ENCODE assay signal across 20 mouse cellular contexts in genomic region chr17:6986118-6986517, GRCm38 (mm10). TPM values are rescaled to one million over a fixed set of nuclear protein-coding genes. Genes with fewer than 3 reads are reported as not detected.
A peak's percentile ranks its signal among the peaks of the same experiment; 100 is the strongest.
DNase-seq lines count a peak whose midpoint lies in the region; ATAC-seq lines count a peak whose summit lies in the region.
"Not testable (repeated sequence)": the region's sequence is repeated elsewhere in the genome, so short reads cannot be mapped to it uniquely, and the experiment has no call there.
"Had no signal": no experiment of that assay in that cellular context is flagged by ENCODE, and none has a peak within 500 bp of the region (broad histone marks: within the 10 kb centered on the region; RNA-seq: fewer than 3 reads in every experiment).

No protein-coding gene starts in this region.

- not testable (repeated sequence) for H3K27me3 ChIP-seq in hindbrain, embryonic 15.5 days

- not testable (repeated sequence) for H3K36me3 ChIP-seq in hindbrain, embryonic 15.5 days

- H3K4me2 ChIP-seq in hindbrain, embryonic 15.5 days, result not testable (repeated sequence)

- WGBS in hindbrain, embryonic 15.5 days, result 98% methylated on average over 1 of the region's 1 CpGs

- H3K4me1 ChIP-seq in hindbrain, embryonic 15.5 days (replicated peaks), result not testable (repeated sequence)

- H3K9ac ChIP-seq in hindbrain, embryonic 15.5 days, result not testable (repeated sequence)

- not testable (repeated sequence) for H3K9me3 ChIP-seq in hindbrain, embryonic 15.5 days

- peak; percentile 24 for DNase-seq in 416B (ENCODE audit: low read depth)

- 0 out of 2 replicates have a peak, but pooled peaks have one; percentile 36 for ATAC-seq in common myeloid progenitor, adult 5-6 weeks (replicated peaks; ENCODE audit: low read depth, poor library complexity, severe bottlenecking)
- peak; percentile 23; the same call in 1 of the 2 replicates for ATAC-seq in hindbrain, embryonic 15.5 days (ENCODE audit: low FRiP score, low read depth)
- ATAC-seq in megakaryocyte, adult 5-6 weeks (ENCODE audit: poor library complexity, severe bottlenecking), result peak; percentile 87
- peak; percentile 58 for ATAC-seq in monocyte, adult 5-6 weeks (replicated peaks; ENCODE audit: insufficient number of reproducible peaks, low FRiP score, low TSS enrichment, poor library complexity, severe bottlenecking)

- H3K4me3 ChIP-seq in hindbrain, embryonic 15.5 days, result not testable (repeated sequence)

- not testable (repeated sequence) for H3K27ac ChIP-seq in hindbrain, embryonic 15.5 days (replicated peaks)

RNA-seq across cellular contexts. Expression of gene Gm49721, which starts 7.4 kb away (rescaled TPM):
- total RNA-seq in common myeloid progenitor, adult 5-6 weeks (2017), result not detected in 2 replicates
- polyA plus RNA-seq in hindbrain, embryonic 15.5 days (2015; fragmentation: Nextera tagmentation; extraction: Ambion mirVana), result 0.19 and 0.38 TPM in 2 replicates
- total RNA-seq in megakaryocyte, adult 5-6 weeks (2015), result not detected in 2 replicates
- not detected in 2 replicates for total RNA-seq in megakaryocyte, adult 5-6 weeks (2017)
- total RNA-seq in monocyte, adult 5-6 weeks (2017), result 3.1 to 6.7 TPM in 2 of 3 replicates, not detected in the other
- total RNA-seq: adrenal gland, adult 18-20 months; adrenal gland, postnatal 14 days had no signal
- polyA plus RNA-seq: C2C12; embryonic facial prominence, embryonic 13.5 days; embryonic facial prominence, embryonic 15.5 days; erythroblast, embryonic 14.5 days; forebrain, embryonic 10.5 days; forebrain, embryonic 14.5 days; G1E; Patski had no signal

RNA-seq across cellular contexts. Expression of gene Rnaset2b, which starts 15.7 kb away (rescaled TPM):
- total RNA-seq in common myeloid progenitor, adult 5-6 weeks (2017), result 429 and 483 TPM in 2 replicates
- polyA plus RNA-seq in hindbrain, embryonic 15.5 days (2015; fragmentation: Nextera tagmentation; extraction: Ambion mirVana), result 107 and 116 TPM in 2 replicates
- total RNA-seq in megakaryocyte, adult 5-6 weeks (2015), result 537 and 608 TPM in 2 replicates
- total RNA-seq in megakaryocyte, adult 5-6 weeks (2017), result 516 and 643 TPM in 2 replicates
- 766 to 836 TPM (median 784 TPM) in 3 replicates for total RNA-seq in monocyte, adult 5-6 weeks (2017)

RNA-seq across cellular contexts. Expression of gene Tagap1, which starts 25.2 kb away (rescaled TPM):
- total RNA-seq in common myeloid progenitor, adult 5-6 weeks (2017), result 39.2 and 40.2 TPM in 2 replicates
- 50.6 and 53.7 TPM in 2 replicates for polyA plus RNA-seq in hindbrain, embryonic 15.5 days (2015; fragmentation: Nextera tagmentation; extraction: Ambion mirVana)
- 31.4 and 37.1 TPM in 2 replicates for total RNA-seq in megakaryocyte, adult 5-6 weeks (2015)
- total RNA-seq in megakaryocyte, adult 5-6 weeks (2017), result 31.0 and 31.2 TPM in 2 replicates
- 15.4 to 26.5 TPM (median 20.1 TPM) in 3 replicates for total RNA-seq in monocyte, adult 5-6 weeks (2017)

RNA-seq across cellular contexts. Expression of gene Rsph3b, which starts 37.6 kb away (rescaled TPM):
- total RNA-seq in common myeloid progenitor, adult 5-6 weeks (2017), result 43.6 and 46.6 TPM in 2 replicates
- 56.3 and 57.6 TPM in 2 replicates for polyA plus RNA-seq in hindbrain, embryonic 15.5 days (2015; fragmentation: Nextera tagmentation; extraction: Ambion mirVana)
- total RNA-seq in megakaryocyte, adult 5-6 weeks (2015), result 20.1 and 21.4 TPM in 2 replicates
- 28.4 and 46.1 TPM in 2 replicates for total RNA-seq in megakaryocyte, adult 5-6 weeks (2017)
- total RNA-seq in monocyte, adult 5-6 weeks (2017), result 18.0 to 27.7 TPM (median 23.5 TPM) in 3 replicates

RNA-seq across cellular contexts. Expression of gene Gm1604a, which starts 39.2 kb away (rescaled TPM):
- 0.41 TPM in 1 of 2 replicates, not detected in the other for total RNA-seq in common myeloid progenitor, adult 5-6 weeks (2017)
- 0.30 TPM in 1 of 2 replicates, not detected in the other for polyA plus RNA-seq in hindbrain, embryonic 15.5 days (2015; fragmentation: Nextera tagmentation; extraction: Ambion mirVana)
- 0.75 and 0.91 TPM in 2 replicates for total RNA-seq in megakaryocyte, adult 5-6 weeks (2015)
- total RNA-seq in megakaryocyte, adult 5-6 weeks (2017), result 0.44 and 1.9 TPM in 2 replicates
- total RNA-seq in monocyte, adult 5-6 weeks (2017), result not detected in 3 replicates
- total RNA-seq: adrenal gland, adult 18-20 months; adrenal gland, adult 8-10 months; adrenal gland, postnatal 14 days; adrenal gland, postnatal 36 days; G1E had no signal
- polyA plus RNA-seq: activated CD4-positive, CD25-positive, alpha-beta regulatory T cell, adult 4 months; C2C12; embryonic facial prominence, embryonic 11.5 days; embryonic facial prominence, embryonic 13.5 days; embryonic facial prominence, embryonic 15.5 days; erythroblast, embryonic 14.5 days; forebrain, embryonic 10.5 days; forebrain, embryonic 12.5 days; forebrain, embryonic 14.5 days; G1E; Patski had no signal

Comparison
In these comparisons a context has a peak if more than half of its experiments do, and no peak if none do; other contexts are left out.
1. ATAC-seq: peak in every context shown above with its lines; median percentile 87 in megakaryocyte, adult 5-6 weeks; 58 in monocyte, adult 5-6 weeks; 36 in common myeloid progenitor, adult 5-6 weeks; 23 in hindbrain, embryonic 15.5 days.